Mouse (Mus musculus) kidney, adult 2 months (tissue): ENCODE measurements at regions not wholly inside any gene's neighbourhood (a gene's known extent, or its start where the extent isn't known, plus 50 kb on each side); places are given as distances from the start of the nearest gene placed in this dataset.

ENCODE experiments used
- CTCF ChIP-seq: fragments of 200-500 bp; conservative IDR thresholded peaks from 2 replicates; pipeline ENCODE4 v1.5.1; 2011; ENCODE audit warnings: low read depth, mild to moderate bottlenecking, control low read depth, low read length, moderate library complexity, mixed read lengths; ENCODE audit not compliant: insufficient read depth, insufficient read length
- POLR2A ChIP-seq: fragments of 200-500 bp; IDR thresholded peaks from one replicate; pipeline ENCODE4 v1.6.1; 2011; ENCODE audit warnings: low read depth, low read length, control low read depth

DNA sequence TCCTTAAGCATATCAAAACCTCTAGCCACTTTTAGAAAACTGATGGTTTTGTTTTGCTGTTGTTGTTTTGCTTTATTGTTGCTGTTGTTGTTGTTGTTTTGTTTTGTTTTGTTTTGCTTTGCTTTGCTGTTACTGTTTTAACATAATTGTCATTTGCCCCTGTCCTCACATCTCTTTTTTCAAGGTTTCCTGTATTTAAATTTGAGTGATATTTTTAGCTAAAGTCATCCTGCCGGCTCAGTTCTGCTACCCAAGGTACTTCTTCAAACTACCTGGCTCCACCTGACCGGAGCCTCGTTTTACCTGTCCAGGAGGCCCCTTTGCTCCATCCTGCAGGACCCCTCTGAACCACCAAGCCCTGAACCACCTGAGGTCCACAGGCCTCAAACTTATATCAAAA lies 253.4 kb downstream of the Tle4 start:
- TF ChIP-seq POLR2A (no peak), CTCF (no peak)
